Mouse (Mus musculus): ENCODE data around the gene B3glct. TPM values are rescaled to one million over a fixed set of nuclear protein-coding genes. Genes with fewer than 3 reads are reported as not detected.
A peak's percentile ranks its signal among the peaks of the same experiment; 100 is the strongest.

B3glct gene
- polyA plus RNA-seq (2015; fragmentation: Nextera tagmentation; extraction: Ambion mirVana), result 13.6 and 14.4 TPM in 2 replicates

DNA sequence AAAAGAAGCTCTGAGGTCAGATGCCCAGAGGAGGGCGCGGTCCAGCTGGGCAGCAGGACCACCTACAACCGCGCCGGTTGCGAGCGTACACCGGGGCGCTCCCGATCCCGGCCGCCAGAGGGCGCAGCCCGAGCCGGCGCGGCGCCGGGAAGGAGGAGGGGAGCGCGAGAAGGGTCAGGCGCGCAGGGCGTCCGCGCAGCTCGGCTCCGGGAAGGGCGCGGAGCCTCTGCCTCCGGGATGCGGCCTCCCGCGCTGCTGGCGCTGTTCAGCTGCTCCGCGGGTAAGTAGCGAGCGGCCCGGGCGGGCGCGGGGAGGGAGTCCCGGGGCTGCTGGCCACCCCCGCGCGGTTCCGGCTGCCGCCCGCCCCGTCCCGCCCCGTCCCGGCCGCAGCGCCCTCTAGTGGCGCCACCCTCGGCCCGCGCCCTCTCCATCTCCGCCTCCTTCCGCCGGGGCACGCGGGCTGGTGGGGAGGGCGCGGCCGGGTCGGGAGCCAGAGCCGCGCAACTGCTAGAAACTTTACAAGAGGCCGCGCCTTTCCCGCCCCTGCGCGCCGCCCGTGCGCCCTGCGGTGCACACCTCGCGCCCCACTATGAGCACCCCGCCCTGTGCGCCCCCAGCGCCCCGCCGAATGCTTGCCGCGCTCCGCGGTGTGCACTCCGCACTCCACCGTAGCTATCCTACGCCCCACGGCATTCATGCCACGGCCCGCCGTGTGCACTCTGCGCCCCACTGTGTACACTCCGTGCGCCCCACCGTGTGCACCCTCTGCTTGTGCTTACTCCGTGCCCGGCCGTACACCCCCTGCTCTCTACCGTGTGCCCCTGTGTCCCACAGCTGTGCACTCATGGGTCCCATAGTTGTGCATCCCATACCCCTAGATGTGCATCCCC, at the start of gene B3glct:
TSS of gene B3glct (plus strand) at position 131 of the 890 bp plus-strand sequence.
- Histone ChIP-seq H3K9ac (peak within 1 kb of the TSS; percentile 76), H3K4me3 (peak within 1 kb of the TSS; percentile 74), H3K9me3 (no peaks in the 10 kb centered on the region), H3K36me3 (no peaks in the 10 kb centered on the region), H3K4me2 (peak within 1 kb of the TSS; percentile 96), H3K4me1 (peaks cover 13% of the 10 kb centered on the region), H3K27me3 (no peaks in the 10 kb centered on the region), H3K27ac (peak within 1 kb of the TSS; percentile 92)
- under 1% methylated on average over 93 of the region's 106 CpGs for WGBS
- ATAC-seq (ENCODE audit: insufficient number of reproducible peaks, low FRiP score, low TSS enrichment, low read depth), result peak; percentile 91

DNA sequence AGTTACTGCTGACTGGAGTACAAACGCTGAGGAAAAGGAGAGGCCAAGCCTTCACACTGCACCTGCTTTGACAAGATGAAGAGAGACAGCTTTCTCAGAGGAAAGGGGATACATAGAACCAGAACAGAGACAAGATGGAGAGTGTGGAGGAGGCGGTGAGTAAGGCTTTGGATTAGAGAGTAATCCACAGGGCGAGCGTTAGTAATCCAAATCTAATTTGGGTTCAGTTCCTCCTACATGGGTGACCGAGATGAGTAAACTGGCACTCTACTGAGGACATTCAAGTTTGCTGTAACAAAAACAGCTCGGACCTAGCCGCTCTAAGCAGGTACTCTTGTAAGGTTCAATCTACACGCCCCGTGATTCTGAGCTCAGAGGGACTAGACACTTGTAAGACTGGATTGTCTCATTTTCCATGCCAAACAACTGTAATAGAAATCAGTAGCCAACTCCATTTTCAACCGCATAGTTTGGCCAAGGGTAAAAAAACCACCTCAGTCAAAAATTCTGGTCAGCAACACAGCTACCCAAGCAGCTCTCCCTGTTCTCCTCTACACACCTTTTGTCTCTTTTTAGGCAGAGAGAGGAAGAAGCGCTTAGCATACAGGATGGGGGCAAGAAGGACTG, 43.5 kb upstream of the B3glct start:
- Histone ChIP-seq H3K36me3 (peaks cover 36% of the 10 kb centered on the region), H3K27me3 (no peaks in the 10 kb centered on the region), H3K27ac (no peak overlapping the region), H3K9me3 (no peaks in the 10 kb centered on the region), H3K4me1 (peaks cover 13% of the 10 kb centered on the region), H3K4me3 (peak overlapping the region; percentile 62), H3K9ac (peak overlapping the region; percentile 23; the same call in 1 of the 2 replicates), H3K4me2 (peak overlapping the region; percentile 85)
- WGBS, result 63% methylated on average over 11 of the region's 11 CpGs
- no peak for ATAC-seq (ENCODE audit: insufficient number of reproducible peaks, low FRiP score, low TSS enrichment, low read depth)

GRCm38 (mm10) chr5:149635556-149635955, 42.5 kb upstream of the B3glct start:
- H3K27me3 ChIP-seq, result no peaks in the 10 kb centered on the region
- peak overlapping the region; percentile 85 for H3K4me2 ChIP-seq
- H3K9ac ChIP-seq, result peak overlapping the region; percentile 64
- H3K9me3 ChIP-seq, result no peaks in the 10 kb centered on the region
- H3K36me3 ChIP-seq, result peaks cover 25% of the 10 kb centered on the region
- WGBS, result under 1% methylated on average over 24 of the region's 24 CpGs
- H3K4me3 ChIP-seq, result peak overlapping the region; percentile 62
- peaks cover 13% of the 10 kb centered on the region for H3K4me1 ChIP-seq
- no peak for ATAC-seq (ENCODE audit: insufficient number of reproducible peaks, low FRiP score, low TSS enrichment, low read depth)
- peak overlapping the region; percentile 89 for H3K27ac ChIP-seq

- Histone ChIP-seq H3K4me2 (peak within 1 kb of the TSS; percentile 85), H3K36me3 (peaks cover 18% of the 10 kb centered on the region), H3K4me3 (peak within 1 kb of the TSS; percentile 62), H3K9me3 (no peaks in the 10 kb centered on the region), H3K27ac (peak within 1 kb of the TSS; percentile 89), H3K4me1 (peaks cover 13% of the 10 kb centered on the region), H3K9ac (peak within 1 kb of the TSS; percentile 64), H3K27me3 (no peaks in the 10 kb centered on the region)
- under 1% methylated on average over 60 of the region's 60 CpGs for WGBS
- ATAC-seq (ENCODE audit: insufficient number of reproducible peaks, low FRiP score, low TSS enrichment, low read depth), result peak; percentile 98
Observed at GRCm38 (mm10) chr5:149636075-149636920, 41.7 kb upstream of the B3glct start, which contains the start of gene Hsph1. Gene Hsph1, minus strand, starts transcription at chr5:149636376.

DNA sequence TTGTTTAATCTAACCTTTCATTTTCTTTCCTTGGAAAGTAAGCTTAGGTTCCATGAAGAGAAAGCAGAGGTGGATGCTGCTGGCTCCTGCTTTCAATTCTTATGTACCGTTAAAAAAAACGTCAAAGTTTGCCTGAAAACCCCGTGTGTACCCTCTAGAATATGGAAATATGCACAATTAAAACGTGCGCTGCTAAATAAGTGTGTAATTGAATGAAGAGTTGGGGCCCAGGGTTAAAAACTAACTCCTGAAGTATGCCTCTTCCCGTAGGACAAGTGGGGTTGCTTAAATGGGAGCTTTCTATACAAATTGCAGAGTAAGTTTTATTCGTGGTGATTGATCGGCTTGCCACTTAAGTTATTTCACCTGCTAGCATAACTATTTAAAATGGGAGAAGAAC, 40.7 kb upstream of the B3glct start:
- no peaks in the 10 kb centered on the region for H3K9me3 ChIP-seq
- H3K4me1 ChIP-seq, result peaks cover 13% of the 10 kb centered on the region
- H3K27ac ChIP-seq, result no peak overlapping the region
- WGBS, result 47% methylated on average over 8 of the region's 8 CpGs
- H3K27me3 ChIP-seq, result no peaks in the 10 kb centered on the region
- H3K4me3 ChIP-seq, result peak overlapping the region; percentile 62
- no peak overlapping the region for H3K9ac ChIP-seq
- no peak for ATAC-seq (ENCODE audit: insufficient number of reproducible peaks, low FRiP score, low TSS enrichment, low read depth)
- H3K4me2 ChIP-seq, result peak overlapping the region; percentile 85; the same call in 1 of the 2 replicates
- H3K36me3 ChIP-seq, result peaks cover 13% of the 10 kb centered on the region

- Histone ChIP-seq H3K9me3 (no peaks in the 10 kb centered on the region), H3K4me1 (peaks cover 3% of the 10 kb centered on the region; the same call in 1 of the 2 replicates), H3K4me3 (no peak overlapping the region), H3K4me2 (no peak overlapping the region), H3K27me3 (no peaks in the 10 kb centered on the region), H3K36me3 (no peaks in the 10 kb centered on the region), H3K27ac (no peak overlapping the region), H3K9ac (no peak overlapping the region)
- 77% methylated on average over 8 of the region's 8 CpGs for WGBS
- no peak for ATAC-seq (ENCODE audit: insufficient number of reproducible peaks, low FRiP score, low TSS enrichment, low read depth)
Observed at GRCm38 (mm10) chr5:149641277-149641892, 36.6 kb upstream of the B3glct start.

- Histone ChIP-seq H3K9me3 (no peaks in the 10 kb centered on the region), H3K36me3 (no peaks in the 10 kb centered on the region), H3K9ac (no peak overlapping the region), H3K27ac (no peak overlapping the region), H3K4me1 (peaks cover 1% of the 10 kb centered on the region; the same call in 1 of the 2 replicates), H3K4me3 (no peak overlapping the region), H3K4me2 (no peak overlapping the region), H3K27me3 (no peaks in the 10 kb centered on the region)
- no peak for ATAC-seq (ENCODE audit: insufficient number of reproducible peaks, low FRiP score, low TSS enrichment, low read depth)
- 44% methylated on average over 6 of the region's 6 CpGs for WGBS
Observed at GRCm38 (mm10) chr5:149642366-149642765, 35.7 kb upstream of the B3glct start.

GRCm38 (mm10) chr5:149642783-149643509, 35.1 kb upstream of the B3glct start:
- ATAC-seq (ENCODE audit: insufficient number of reproducible peaks, low FRiP score, low TSS enrichment, low read depth), result no peak
- Histone ChIP-seq H3K27ac (no peak overlapping the region), H3K4me3 (no peak overlapping the region), H3K27me3 (no peaks in the 10 kb centered on the region), H3K9ac (no peak overlapping the region), H3K4me2 (no peak overlapping the region), H3K9me3 (no peaks in the 10 kb centered on the region), H3K4me1 (no peaks in the 10 kb centered on the region), H3K36me3 (no peaks in the 10 kb centered on the region)
- 71% methylated on average over 11 of the region's 11 CpGs for WGBS

DNA sequence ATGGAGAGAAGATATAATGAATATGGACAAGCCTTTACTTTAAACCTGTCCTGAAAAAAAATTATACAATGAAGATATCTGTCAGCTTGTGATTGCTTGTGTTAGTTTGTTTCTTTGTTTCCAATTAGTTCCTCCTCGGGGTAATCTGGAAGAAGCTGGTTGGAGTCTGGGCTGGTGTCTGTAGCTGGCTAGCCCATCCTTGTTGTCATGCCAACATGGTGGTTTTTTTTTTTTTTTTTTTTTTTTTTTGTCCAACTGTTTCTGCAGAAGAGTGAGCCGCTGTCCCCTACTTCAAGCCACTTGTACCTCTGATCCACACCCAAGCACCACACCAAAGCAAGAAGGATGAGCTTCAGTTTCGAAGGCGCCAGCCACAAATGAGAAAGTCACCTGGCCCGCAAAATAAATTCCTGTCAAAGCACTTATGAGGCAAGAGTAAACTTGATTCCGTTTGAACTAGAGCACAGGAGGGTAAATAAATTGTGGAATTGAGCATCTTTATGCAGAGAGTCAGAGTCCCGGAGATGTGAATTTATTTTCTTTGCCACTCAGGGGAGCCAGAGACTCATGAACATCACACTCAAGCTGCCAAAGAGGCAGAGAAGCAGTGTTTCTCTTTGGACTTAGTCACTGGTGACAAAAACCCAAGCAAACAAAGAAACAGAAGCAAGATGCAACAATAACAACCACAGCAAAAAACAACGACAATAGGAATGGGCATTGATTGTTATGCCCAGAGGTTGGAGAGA, 30.5 kb upstream of the B3glct start:
- Histone ChIP-seq H3K27me3 (no peaks in the 10 kb centered on the region), H3K4me2 (no peak overlapping the region), H3K27ac (no peak overlapping the region), H3K9me3 (no peaks in the 10 kb centered on the region), H3K36me3 (no peaks in the 10 kb centered on the region), H3K4me3 (no peak overlapping the region), H3K4me1 (no peaks in the 10 kb centered on the region), H3K9ac (no peak overlapping the region)
- no peak for ATAC-seq (ENCODE audit: insufficient number of reproducible peaks, low FRiP score, low TSS enrichment, low read depth)
- 62% methylated on average over 8 of the region's 8 CpGs for WGBS

GRCm38 (mm10) chr5:149648196-149648595, 29.8 kb upstream of the B3glct start:
- Histone ChIP-seq H3K4me3 (no peak overlapping the region), H3K9ac (no peak overlapping the region), H3K9me3 (no peaks in the 10 kb centered on the region), H3K36me3 (no peaks in the 10 kb centered on the region), H3K27ac (no peak overlapping the region), H3K4me2 (no peak overlapping the region), H3K27me3 (no peaks in the 10 kb centered on the region), H3K4me1 (no peaks in the 10 kb centered on the region)
- WGBS, result 43% methylated on average over 4 of the region's 4 CpGs
- ATAC-seq (ENCODE audit: insufficient number of reproducible peaks, low FRiP score, low TSS enrichment, low read depth), result no peak

Measured in limb, embryonic 15.5 days (tissue).